Comparison of ENCODE assay signal across 8 mouse cellular contexts in genomic region chr10:123265241-123265790, GRCm38 (mm10). TPM values are rescaled to one million over a fixed set of nuclear protein-coding genes. Genes with fewer than 3 reads are reported as not detected.
DNase-seq lines count a peak whose midpoint lies in the region; ATAC-seq and TF ChIP-seq lines count a peak whose summit lies in the region.

No protein-coding gene starts in this region.

- peak overlapping the region; percentile 43 for H3K4me3 ChIP-seq in lung, postnatal 0 days (ENCODE audit: low read depth, low read length)
- peak overlapping the region; percentile 66 for H3K4me3 ChIP-seq in heart, embryonic 16.5 days (ENCODE audit: low read length)
- H3K4me3 ChIP-seq in limb, embryonic 10.5 days, result peak overlapping the region; percentile 62
- peak overlapping the region; percentile 52 for H3K4me3 ChIP-seq in neural tube, embryonic 15.5 days (replicated peaks)

- no peak overlapping the region for H3K9ac ChIP-seq in lung, postnatal 0 days (replicated peaks; ENCODE audit: low read depth)
- peak overlapping the region; percentile 59 for H3K9ac ChIP-seq in heart, embryonic 16.5 days (ENCODE audit: low read length)
- H3K9ac ChIP-seq in neural tube, embryonic 15.5 days (replicated peaks), result peak overlapping the region; percentile 74

- DNase-seq in adrenal gland, postnatal 10 days, result peak; percentile 6
- DNase-seq in adrenal gland, postnatal 4 days (ENCODE audit: low spot score in 2 of 2), result no peak
- DNase-seq in lung, postnatal 0 days (ENCODE audit: low spot score), result no peak
- DNase-seq in lung, postnatal 25 days (ENCODE audit: low spot score), result no peak
- peak; percentile 54 for DNase-seq in limb, embryonic 10.5 days (ENCODE audit: low spot score)

- H3K4me2 ChIP-seq in lung, postnatal 0 days (replicated peaks; ENCODE audit: low read depth, low read length), result peak overlapping the region; percentile 77
- peak overlapping the region; percentile 99 for H3K4me2 ChIP-seq in heart, embryonic 16.5 days (ENCODE audit: low read depth, low read length)
- H3K4me2 ChIP-seq in neural tube, embryonic 15.5 days, result peak overlapping the region; percentile 84

- no peak overlapping the region for H3K27ac ChIP-seq in lung, postnatal 0 days (ENCODE audit: low read length)
- no peak overlapping the region for H3K27ac ChIP-seq in heart, embryonic 16.5 days (ENCODE audit: low read length)
- peak overlapping the region; percentile 66 for H3K27ac ChIP-seq in limb, embryonic 10.5 days
- H3K27ac ChIP-seq in neural tube, embryonic 15.5 days (replicated peaks), result peak overlapping the region; percentile 77

- no peaks in the 10 kb centered on the region for H3K9me3 ChIP-seq in lung, postnatal 0 days (ENCODE audit: low read length)
- H3K9me3 ChIP-seq in heart, embryonic 16.5 days (replicated peaks; ENCODE audit: control insufficient read depth, low read length), result no peaks in the 10 kb centered on the region
- H3K9me3 ChIP-seq in limb, embryonic 10.5 days (replicated peaks), result no peaks in the 10 kb centered on the region
- no peaks in the 10 kb centered on the region for H3K9me3 ChIP-seq in neural tube, embryonic 15.5 days (replicated peaks)

- ATAC-seq in lung, postnatal 0 days, result peak; percentile 17; the same call in 1 of the 2 replicates
- no peak for ATAC-seq in heart, embryonic 16.5 days (replicated peaks; ENCODE audit: extremely low read depth, insufficient read depth, low FRiP score)
- ATAC-seq in neural tube, embryonic 15.5 days (ENCODE audit: low FRiP score), result peak; percentile 36
- no peak for ATAC-seq in erythroblast, adult 5-6 weeks (replicated peaks; ENCODE audit: low FRiP score, poor library complexity, severe bottlenecking)

- peaks cover 7% of the 10 kb centered on the region for H3K4me1 ChIP-seq in lung, postnatal 0 days (ENCODE audit: insufficient read depth, low read depth, low read length)
- H3K4me1 ChIP-seq in heart, embryonic 16.5 days (ENCODE audit: control insufficient read depth, insufficient read depth, low read length), result peaks cover 14% of the 10 kb centered on the region
- H3K4me1 ChIP-seq in limb, embryonic 10.5 days, result peaks cover 21% of the 10 kb centered on the region
- peaks cover 20% of the 10 kb centered on the region for H3K4me1 ChIP-seq in neural tube, embryonic 15.5 days

- no peaks in the 10 kb centered on the region for H3K36me3 ChIP-seq in lung, postnatal 0 days (ENCODE audit: insufficient read depth, low read length)
- H3K36me3 ChIP-seq in heart, embryonic 16.5 days (ENCODE audit: control insufficient read depth, insufficient read depth), result no peaks in the 10 kb centered on the region
- H3K36me3 ChIP-seq in limb, embryonic 10.5 days, result no peaks in the 10 kb centered on the region
- H3K36me3 ChIP-seq in neural tube, embryonic 15.5 days, result no peaks in the 10 kb centered on the region

- peaks cover 15% of the 10 kb centered on the region for H3K27me3 ChIP-seq in lung, postnatal 0 days (replicated peaks; ENCODE audit: insufficient read depth, low read length)
- peaks cover 32% of the 10 kb centered on the region for H3K27me3 ChIP-seq in heart, embryonic 16.5 days (ENCODE audit: control insufficient read depth, insufficient read depth, low read length)
- H3K27me3 ChIP-seq in limb, embryonic 10.5 days (ENCODE audit: low read depth, poor library complexity, severe bottlenecking), result peaks cover 40% of the 10 kb centered on the region
- peaks cover 5% of the 10 kb centered on the region; the same call in 1 of the 2 replicates for H3K27me3 ChIP-seq in neural tube, embryonic 15.5 days (replicated peaks)

- under 1% methylated on average over 33 of the region's 50 CpGs for WGBS in lung, postnatal 0 days
- WGBS in heart, embryonic 16.5 days, result under 1% methylated on average over 47 of the region's 50 CpGs
- WGBS in limb, embryonic 10.5 days, result under 1% methylated on average over 49 of the region's 50 CpGs
- WGBS in neural tube, embryonic 15.5 days, result under 1% methylated on average over 47 of the region's 50 CpGs

- no peak for TF ChIP-seq EP300 in lung, postnatal 0 days (IDR thresholded peaks at IDR 0.05)

- no peak for TF ChIP-seq CTCF in lung, postnatal 0 days (IDR thresholded peaks at IDR 0.05)

RNA-seq across cellular contexts. Expression of gene Fam19a2, which starts 1.5 kb away (rescaled TPM):
- 1 to 10 TPM; 1.2 to 1.5 TPM for total RNA-seq in adrenal gland, postnatal 10 days (2021)
- total RNA-seq in adrenal gland, postnatal 4 days (2021), result 1 to 10 TPM; 2.3 to 2.5 TPM
- 0.12 and 0.24 TPM in 2 replicates for polyA plus RNA-seq in lung, postnatal 0 days (2015; fragmentation: Nextera tagmentation; extraction: Ambion mirVana)
- 0.29 and 0.47 TPM in 2 replicates for polyA plus RNA-seq in heart, embryonic 16.5 days (2015; fragmentation: Nextera tagmentation; extraction: Ambion mirVana)
- 0.69 and 1.6 TPM in 2 replicates for polyA plus RNA-seq in limb, embryonic 10.5 days (2016; fragmentation: Nextera tagmentation; extraction: Ambion mirVana)
- polyA plus RNA-seq in neural tube, embryonic 15.5 days (2015; fragmentation: Nextera tagmentation; extraction: Ambion mirVana), result 39.8 and 47.1 TPM in 2 replicates
- not detected in 2 replicates for total RNA-seq in erythroblast, adult 5-6 weeks (2015; ENCODE audit: low replicate concordance)
- not detected in 2 replicates for total RNA-seq in erythroblast, adult 5-6 weeks (2017; ENCODE audit: low replicate concordance)

Comparison
In these comparisons a context has a peak if more than half of its experiments do, and no peak if none do; other contexts are left out.
1. DNase-seq: peak in adrenal gland, postnatal 10 days (single experiment) and limb, embryonic 10.5 days (single experiment); none in adrenal gland, postnatal 4 days (0 of 2), lung, postnatal 0 days (single experiment) and lung, postnatal 25 days (single experiment).
2. ATAC-seq: peak in lung, postnatal 0 days (single experiment) and neural tube, embryonic 15.5 days (single experiment); none in heart, embryonic 16.5 days (single experiment) and erythroblast, adult 5-6 weeks (single experiment).
3. H3K27ac ChIP-seq: peak in limb, embryonic 10.5 days (single experiment) and neural tube, embryonic 15.5 days (single experiment); none in lung, postnatal 0 days (single experiment) and heart, embryonic 16.5 days (single experiment).
4. RNA of gene Fam19a2, which starts 1.5 kb away (polyA plus RNA-seq): 39.8 to 47.1 TPM in neural tube, embryonic 15.5 days; 0.69 to 1.6 TPM in limb, embryonic 10.5 days, 0.29 to 0.47 TPM in heart, embryonic 16.5 days and 0.12 to 0.24 TPM in lung, postnatal 0 days; every median in the first group is over 10 times any median in the second.
5. Peak in every context shown above with its lines, with median percentiles within 50 percentile points of each other: H3K4me2 ChIP-seq and H3K4me3 ChIP-seq.